Comparison of ENCODE assay signal across 14 mouse cellular contexts in genomic region chr10:79806331-79806730, GRCm38 (mm10). TPM values are rescaled to one million over a fixed set of nuclear protein-coding genes. Genes with fewer than 3 reads are reported as not detected.
A peak's percentile ranks its signal among the peaks of the same experiment; 100 is the strongest.
DNase-seq lines count a peak whose midpoint lies in the region; ATAC-seq lines count a peak whose summit lies in the region.
"Had no signal": no experiment of that assay in that cellular context is flagged by ENCODE, and none has a peak within 500 bp of the region (broad histone marks: within the 10 kb centered on the region; RNA-seq: fewer than 3 reads in every experiment).

No protein-coding gene starts in this region.

- no peak for ATAC-seq in forebrain, embryonic 16.5 days
- no peak for ATAC-seq in heart, embryonic 15.5 days (replicated peaks; ENCODE audit: insufficient number of reproducible peaks, insufficient read depth, low FRiP score, low read depth)
- ATAC-seq in midbrain, embryonic 15.5 days (replicated peaks), result no peak
- no peak for ATAC-seq in limb, embryonic 12.5 days (ENCODE audit: insufficient number of reproducible peaks, insufficient read depth, low FRiP score, low TSS enrichment, low read depth)

- 91% methylated on average over 9 of the region's 9 CpGs for WGBS in forebrain, embryonic 10.5 days
- WGBS in forebrain, embryonic 16.5 days, result 92% methylated on average over 9 of the region's 9 CpGs
- WGBS in heart, embryonic 15.5 days, result 69% methylated on average over 9 of the region's 9 CpGs
- 89% methylated on average over 9 of the region's 9 CpGs for WGBS in midbrain, embryonic 10.5 days
- 91% methylated on average over 9 of the region's 9 CpGs for WGBS in midbrain, embryonic 15.5 days
- WGBS in limb, embryonic 12.5 days, result 91% methylated on average over 9 of the region's 9 CpGs

- H3K27me3 ChIP-seq in forebrain, embryonic 10.5 days (ENCODE audit: poor library complexity, severe bottlenecking), result no peaks in the 10 kb centered on the region
- H3K27me3 ChIP-seq in forebrain, embryonic 16.5 days (replicated peaks; ENCODE audit: control insufficient read depth, insufficient read depth, low read length), result no peaks in the 10 kb centered on the region
- H3K27me3 ChIP-seq in heart, embryonic 15.5 days, result no peaks in the 10 kb centered on the region
- H3K27me3 ChIP-seq in midbrain, embryonic 10.5 days (ENCODE audit: low read depth, poor library complexity, severe bottlenecking), result no peaks in the 10 kb centered on the region
- H3K27me3 ChIP-seq in midbrain, embryonic 15.5 days (replicated peaks), result no peaks in the 10 kb centered on the region
- H3K27me3 ChIP-seq in limb, embryonic 12.5 days, result no peaks in the 10 kb centered on the region

- peaks cover 47% of the 10 kb centered on the region for H3K36me3 ChIP-seq in forebrain, embryonic 10.5 days (replicated peaks)
- peaks cover 18% of the 10 kb centered on the region for H3K36me3 ChIP-seq in forebrain, embryonic 16.5 days (ENCODE audit: control insufficient read depth, insufficient read depth)
- peaks cover 8% of the 10 kb centered on the region; the same call in 1 of the 2 replicates for H3K36me3 ChIP-seq in heart, embryonic 15.5 days
- peaks cover 48% of the 10 kb centered on the region for H3K36me3 ChIP-seq in midbrain, embryonic 10.5 days
- peaks cover 19% of the 10 kb centered on the region for H3K36me3 ChIP-seq in midbrain, embryonic 15.5 days (replicated peaks)
- H3K36me3 ChIP-seq in limb, embryonic 12.5 days, result peaks cover 45% of the 10 kb centered on the region

- no peak overlapping the region for H3K4me3 ChIP-seq in forebrain, embryonic 10.5 days
- no peak overlapping the region for H3K4me3 ChIP-seq in forebrain, embryonic 16.5 days (replicated peaks; ENCODE audit: low read length)
- peak overlapping the region; percentile 17 for H3K4me3 ChIP-seq in heart, embryonic 15.5 days
- H3K4me3 ChIP-seq in midbrain, embryonic 10.5 days, result no peak overlapping the region
- no peak overlapping the region for H3K4me3 ChIP-seq in midbrain, embryonic 15.5 days
- H3K4me3 ChIP-seq in limb, embryonic 12.5 days (replicated peaks), result no peak overlapping the region
- H3K4me3 ChIP-seq: megakaryocyte, embryonic 14.5 days had no signal

- no peak overlapping the region for H3K9ac ChIP-seq in forebrain, embryonic 16.5 days (replicated peaks; ENCODE audit: low read depth, low read length)
- H3K9ac ChIP-seq in heart, embryonic 15.5 days, result peak overlapping the region; percentile 9; the same call in 1 of the 2 replicates
- H3K9ac ChIP-seq in midbrain, embryonic 15.5 days, result no peak overlapping the region
- no peak overlapping the region for H3K9ac ChIP-seq in limb, embryonic 12.5 days (replicated peaks)
- H3K9ac ChIP-seq: lung, embryonic 14.5 days had no signal

- DNase-seq in forebrain, embryonic 10.5 days (ENCODE audit: extremely low spot score, low spot score), result no peak
- no peak for DNase-seq in heart, postnatal 10 days
- no peak for DNase-seq in midbrain, embryonic 10.5 days (ENCODE audit: low spot score)
- DNase-seq in left cerebral cortex, adult 8-10 months (ENCODE audit: low spot score in 2 of 2), result no peak
- DNase-seq: lung, embryonic 14.5 days; right cerebral cortex, adult 18-20 months had no signal

- H3K4me1 ChIP-seq in forebrain, embryonic 10.5 days, result peaks cover 71% of the 10 kb centered on the region
- peaks cover 39% of the 10 kb centered on the region for H3K4me1 ChIP-seq in forebrain, embryonic 16.5 days (replicated peaks; ENCODE audit: control insufficient read depth, insufficient read depth, low read length)
- peaks cover 38% of the 10 kb centered on the region for H3K4me1 ChIP-seq in heart, embryonic 15.5 days (replicated peaks)
- peaks cover 63% of the 10 kb centered on the region for H3K4me1 ChIP-seq in midbrain, embryonic 10.5 days
- peaks cover 47% of the 10 kb centered on the region for H3K4me1 ChIP-seq in midbrain, embryonic 15.5 days
- H3K4me1 ChIP-seq in limb, embryonic 12.5 days (replicated peaks), result peaks cover 46% of the 10 kb centered on the region

- intact Hi-C loops in heart, postnatal 10 days (cut with DNase I), result no loop called here

- H3K27ac ChIP-seq in forebrain, embryonic 10.5 days, result peak overlapping the region; percentile 45
- H3K27ac ChIP-seq in forebrain, embryonic 16.5 days (ENCODE audit: low read length), result no peak overlapping the region
- peak overlapping the region; percentile 74 for H3K27ac ChIP-seq in heart, embryonic 15.5 days
- H3K27ac ChIP-seq in midbrain, embryonic 10.5 days (replicated peaks), result peak overlapping the region; percentile 47; the same call in 1 of the 2 replicates
- no peak overlapping the region for H3K27ac ChIP-seq in midbrain, embryonic 15.5 days
- H3K27ac ChIP-seq in limb, embryonic 12.5 days, result 0 out of 2 replicates have a peak overlapping the region, but pooled peaks have one; percentile 23

- H3K9me3 ChIP-seq in forebrain, embryonic 10.5 days, result no peaks in the 10 kb centered on the region
- no peaks in the 10 kb centered on the region for H3K9me3 ChIP-seq in forebrain, embryonic 16.5 days (ENCODE audit: control insufficient read depth, low read length)
- H3K9me3 ChIP-seq in heart, embryonic 15.5 days (replicated peaks), result no peaks in the 10 kb centered on the region
- H3K9me3 ChIP-seq in midbrain, embryonic 10.5 days (replicated peaks), result no peaks in the 10 kb centered on the region
- H3K9me3 ChIP-seq in midbrain, embryonic 15.5 days, result no peaks in the 10 kb centered on the region
- H3K9me3 ChIP-seq in limb, embryonic 12.5 days, result no peaks in the 10 kb centered on the region
- H3K9me3 ChIP-seq: megakaryocyte, embryonic 14.5 days had no signal

- H3K4me2 ChIP-seq in forebrain, embryonic 16.5 days (ENCODE audit: low read length), result no peak overlapping the region
- H3K4me2 ChIP-seq in heart, embryonic 15.5 days, result peak overlapping the region; percentile 34
- no peak overlapping the region for H3K4me2 ChIP-seq in midbrain, embryonic 15.5 days
- no peak overlapping the region for H3K4me2 ChIP-seq in limb, embryonic 12.5 days
- H3K4me2 ChIP-seq: lung, embryonic 14.5 days had no signal

RNA-seq across cellular contexts. Expression of gene Palm, which starts 13.0 kb away (rescaled TPM):
- polyA plus RNA-seq in forebrain, embryonic 10.5 days (2016; fragmentation: Nextera tagmentation; extraction: Ambion mirVana), result 114 and 119 TPM in 2 replicates
- polyA plus RNA-seq in forebrain, embryonic 16.5 days (2015; fragmentation: Nextera tagmentation; extraction: Ambion mirVana), result 327 and 349 TPM in 2 replicates
- 57.8 and 73.1 TPM in 2 replicates for polyA plus RNA-seq in heart, embryonic 15.5 days (2015; fragmentation: Nextera tagmentation; extraction: Ambion mirVana)
- 100 to 1,000 TPM in 1 of 2 experiments, 10 to 100 TPM in 1; 90.8 to 103 TPM for total RNA-seq in heart, postnatal 10 days (2021)
- polyA plus RNA-seq in midbrain, embryonic 10.5 days (2016; fragmentation: Nextera tagmentation; extraction: Ambion mirVana), result 130 and 153 TPM in 2 replicates
- polyA plus RNA-seq in midbrain, embryonic 15.5 days (2015; fragmentation: Nextera tagmentation; extraction: Ambion mirVana), result 337 and 348 TPM in 2 replicates
- 121 TPM in 2 replicates for polyA plus RNA-seq in limb, embryonic 12.5 days (2016; fragmentation: Nextera tagmentation; extraction: Ambion mirVana)
- total RNA-seq in left cerebral cortex, adult 8-10 months (2022), result 100 to 1,000 TPM; 265 to 281 (median 267) TPM

RNA-seq across cellular contexts. Expression of gene Misp, which starts 14.5 kb away (rescaled TPM):
- 0.18 and 1.0 TPM in 2 replicates for polyA plus RNA-seq in forebrain, embryonic 10.5 days (2016; fragmentation: Nextera tagmentation; extraction: Ambion mirVana)
- polyA plus RNA-seq in forebrain, embryonic 16.5 days (2015; fragmentation: Nextera tagmentation; extraction: Ambion mirVana), result 0.48 and 1.2 TPM in 2 replicates
- polyA plus RNA-seq in heart, embryonic 15.5 days (2015; fragmentation: Nextera tagmentation; extraction: Ambion mirVana), result 0.81 and 1.3 TPM in 2 replicates
- under 1 TPM; 0.22 to 0.30 TPM for total RNA-seq in heart, postnatal 10 days (2021)
- polyA plus RNA-seq in midbrain, embryonic 10.5 days (2016; fragmentation: Nextera tagmentation; extraction: Ambion mirVana), result 0.46 and 0.67 TPM in 2 replicates
- 0.23 and 0.85 TPM in 2 replicates for polyA plus RNA-seq in midbrain, embryonic 15.5 days (2015; fragmentation: Nextera tagmentation; extraction: Ambion mirVana)
- 0.28 and 0.67 TPM in 2 replicates for polyA plus RNA-seq in limb, embryonic 12.5 days (2016; fragmentation: Nextera tagmentation; extraction: Ambion mirVana)
- under 1 TPM; 0.32 to 0.89 (median 0.54) TPM for total RNA-seq in left cerebral cortex, adult 8-10 months (2022)
- total RNA-seq: common myeloid progenitor, adult 5-6 weeks had no signal

RNA-seq across cellular contexts. Expression of gene Prss57, which starts 15.6 kb away (rescaled TPM):
- not detected in 2 replicates for polyA plus RNA-seq in forebrain, embryonic 10.5 days (2016; fragmentation: Nextera tagmentation; extraction: Ambion mirVana)
- polyA plus RNA-seq in forebrain, embryonic 16.5 days (2015; fragmentation: Nextera tagmentation; extraction: Ambion mirVana), result 0.36 and 0.62 TPM in 2 replicates
- 0.49 and 5.1 TPM in 2 replicates for polyA plus RNA-seq in heart, embryonic 15.5 days (2015; fragmentation: Nextera tagmentation; extraction: Ambion mirVana)
- not detected for total RNA-seq in heart, postnatal 10 days (2021)
- 0.05 TPM in 1 of 2 replicates, not detected in the other for polyA plus RNA-seq in midbrain, embryonic 10.5 days (2016; fragmentation: Nextera tagmentation; extraction: Ambion mirVana)
- polyA plus RNA-seq in midbrain, embryonic 15.5 days (2015; fragmentation: Nextera tagmentation; extraction: Ambion mirVana), result 0.17 TPM in 1 of 2 replicates, not detected in the other
- polyA plus RNA-seq in limb, embryonic 12.5 days (2016; fragmentation: Nextera tagmentation; extraction: Ambion mirVana), result not detected in 2 replicates
- total RNA-seq in left cerebral cortex, adult 8-10 months (2022), result under 1 TPM; 0.14 to 0.63 (median 0.39) TPM
- polyA plus RNA-seq: hindbrain, embryonic 11.5 days; lung, embryonic 14.5 days; neural tube, embryonic 14.5 days had no signal

RNA-seq across cellular contexts. Expression of gene Fstl3, which starts 29.3 kb away (rescaled TPM):
- 1.1 and 1.5 TPM in 2 replicates for polyA plus RNA-seq in forebrain, embryonic 10.5 days (2016; fragmentation: Nextera tagmentation; extraction: Ambion mirVana)
- polyA plus RNA-seq in forebrain, embryonic 16.5 days (2015; fragmentation: Nextera tagmentation; extraction: Ambion mirVana), result 1.1 and 1.4 TPM in 2 replicates
- 29.0 and 30.9 TPM in 2 replicates for polyA plus RNA-seq in heart, embryonic 15.5 days (2015; fragmentation: Nextera tagmentation; extraction: Ambion mirVana)
- 1 to 10 TPM; 5.8 to 7.4 TPM for total RNA-seq in heart, postnatal 10 days (2021)
- polyA plus RNA-seq in midbrain, embryonic 10.5 days (2016; fragmentation: Nextera tagmentation; extraction: Ambion mirVana), result 1.1 and 1.8 TPM in 2 replicates
- 1.9 and 2.0 TPM in 2 replicates for polyA plus RNA-seq in midbrain, embryonic 15.5 days (2015; fragmentation: Nextera tagmentation; extraction: Ambion mirVana)
- polyA plus RNA-seq in limb, embryonic 12.5 days (2016; fragmentation: Nextera tagmentation; extraction: Ambion mirVana), result 3.0 and 4.0 TPM in 2 replicates
- total RNA-seq in left cerebral cortex, adult 8-10 months (2022), result 1 to 10 TPM; 2.5 to 3.6 (median 2.7) TPM

RNA-seq across cellular contexts. Expression of gene Rnf126, which starts 39.6 kb away (rescaled TPM):
- 92.4 and 113 TPM in 2 replicates for polyA plus RNA-seq in forebrain, embryonic 10.5 days (2016; fragmentation: Nextera tagmentation; extraction: Ambion mirVana)
- 85.8 and 87.2 TPM in 2 replicates for polyA plus RNA-seq in forebrain, embryonic 16.5 days (2015; fragmentation: Nextera tagmentation; extraction: Ambion mirVana)
- 54.0 and 65.5 TPM in 2 replicates for polyA plus RNA-seq in heart, embryonic 15.5 days (2015; fragmentation: Nextera tagmentation; extraction: Ambion mirVana)
- 10 to 100 TPM; 31.8 to 34.4 TPM for total RNA-seq in heart, postnatal 10 days (2021)
- polyA plus RNA-seq in midbrain, embryonic 10.5 days (2016; fragmentation: Nextera tagmentation; extraction: Ambion mirVana), result 109 and 118 TPM in 2 replicates
- 109 and 117 TPM in 2 replicates for polyA plus RNA-seq in midbrain, embryonic 15.5 days (2015; fragmentation: Nextera tagmentation; extraction: Ambion mirVana)
- polyA plus RNA-seq in limb, embryonic 12.5 days (2016; fragmentation: Nextera tagmentation; extraction: Ambion mirVana), result 108 and 113 TPM in 2 replicates
- 10 to 100 TPM; 76.8 to 92.1 (median 86.8) TPM for total RNA-seq in left cerebral cortex, adult 8-10 months (2022)

Comparison
In these comparisons a context has a peak if more than half of its experiments do, and no peak if none do; other contexts are left out.
1. H3K27ac ChIP-seq: peak in forebrain, embryonic 10.5 days (single experiment), heart, embryonic 15.5 days (single experiment), midbrain, embryonic 10.5 days (single experiment) and limb, embryonic 12.5 days (single experiment); none in forebrain, embryonic 16.5 days (single experiment) and midbrain, embryonic 15.5 days (single experiment).